9 mouse cellular contexts compared by ENCODE assay signal in the genomic region with DNA sequence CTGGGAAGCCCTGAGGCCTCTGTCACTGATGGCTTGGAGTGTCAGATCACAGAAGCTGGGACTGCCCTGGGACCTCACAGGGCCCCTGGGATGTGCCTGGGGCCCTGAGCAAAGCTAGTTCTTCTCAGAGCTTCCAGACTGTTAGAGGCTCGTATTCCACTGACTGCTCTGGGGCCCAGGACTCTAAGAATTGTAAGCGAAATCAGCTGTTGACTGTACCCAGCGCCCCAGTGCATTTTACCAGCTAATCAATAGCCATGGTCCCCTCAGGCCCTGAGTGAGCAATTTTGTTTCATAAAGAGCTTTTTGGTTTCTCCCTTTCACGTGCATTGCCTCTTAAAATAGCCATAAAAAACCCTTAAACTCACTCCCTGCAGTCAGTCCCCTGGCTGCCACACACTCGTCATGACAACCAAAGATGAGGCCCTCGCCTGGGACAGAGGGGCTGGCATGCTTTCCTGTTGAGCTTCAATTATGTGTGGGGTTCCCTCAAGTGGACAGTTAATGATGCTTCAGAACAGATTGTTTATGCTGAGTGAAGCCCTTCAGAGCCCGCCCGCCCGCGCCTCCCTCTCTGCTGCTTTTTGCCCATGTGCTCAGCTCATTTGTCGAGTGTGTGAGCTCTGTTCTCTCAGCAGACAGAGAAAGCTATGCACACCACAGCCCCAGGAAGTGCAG. TPM values are rescaled to one million over a fixed set of nuclear protein-coding genes. Genes with fewer than 3 reads are reported as not detected.
DNase-seq lines count a peak whose midpoint lies in the region; ATAC-seq and TF ChIP-seq lines count a peak whose summit lies in the region.
"Had no signal": no experiment of that assay in that cellular context is flagged by ENCODE, and none has a peak within 500 bp of the region (broad histone marks: within the 10 kb centered on the region; RNA-seq: fewer than 3 reads in every experiment).

No protein-coding gene starts in this region.

- peaks cover 3% of the 10 kb centered on the region; the same call in 1 of the 2 replicates for H3K36me3 ChIP-seq in lung, embryonic 15.5 days
- H3K36me3 ChIP-seq in forebrain, embryonic 14.5 days (ENCODE audit: control insufficient read depth, insufficient read depth, low read length), result peaks cover 4% of the 10 kb centered on the region; the same call in 1 of the 2 replicates
- peaks cover 49% of the 10 kb centered on the region for H3K36me3 ChIP-seq in limb, embryonic 13.5 days
- no peaks in the 10 kb centered on the region; the same call in none of the 2 replicates for H3K36me3 ChIP-seq in liver, postnatal 0 days (replicated peaks; ENCODE audit: insufficient read depth, low read length)

- WGBS in lung, embryonic 15.5 days, result 35% methylated on average over 11 of the region's 11 CpGs
- whole genome bisulfite sequencing in forebrain, embryonic 14.5 days, result 14% methylated on average over 11 of the region's 11 CpGs
- WGBS in limb, embryonic 13.5 days, result 32% methylated on average over 11 of the region's 11 CpGs
- WGBS in liver, postnatal 0 days (ENCODE audit: insufficient replicate concordance), result 77% methylated on average over 11 of the region's 11 CpGs

- H3K27ac ChIP-seq in lung, embryonic 15.5 days, result peak overlapping the region; percentile 60; the same call in 1 of the 2 replicates
- H3K27ac ChIP-seq in forebrain, embryonic 14.5 days (ENCODE audit: low read depth, low read length), result peak overlapping the region; percentile 46
- H3K27ac ChIP-seq in limb, embryonic 13.5 days, result peak overlapping the region; percentile 58; the same call in 1 of the 2 replicates
- H3K27ac ChIP-seq in liver, postnatal 0 days (ENCODE audit: low read depth), result no peak overlapping the region

- TF ChIP-seq CTCF in liver, postnatal 0 days (IDR thresholded peaks at IDR 0.05; ENCODE audit: low read depth), result no peak

- no peak for TF ChIP-seq EP300 in liver, postnatal 0 days (IDR thresholded peaks at IDR 0.05; ENCODE audit: low read depth)

- ATAC-seq in lung, embryonic 15.5 days (ENCODE audit: borderline replicate concordance, extremely low read depth, low FRiP score, low TSS enrichment), result peak; percentile 86
- peak; percentile 76 for ATAC-seq in forebrain, embryonic 14.5 days
- ATAC-seq in limb, embryonic 13.5 days (ENCODE audit: low FRiP score, low read depth), result peak; percentile 54
- no peak for ATAC-seq in liver, postnatal 0 days

- no peak for DNase-seq in lung, adult 18-20 months
- peak; percentile 78 for DNase-seq in forebrain, embryonic 14.5 days (ENCODE audit: low spot score)
- DNase-seq in right cerebral cortex, postnatal 10 days (ENCODE audit: low spot score in 2 of 2), result peak; percentile 43 to 50
- no peak for DNase-seq in liver, postnatal 0 days
- DNase-seq in cerebellum, adult 8-10 months, result no peak

- H3K9me3 ChIP-seq in lung, embryonic 15.5 days, result no peaks in the 10 kb centered on the region
- no peaks in the 10 kb centered on the region for H3K9me3 ChIP-seq in forebrain, embryonic 14.5 days (replicated peaks; ENCODE audit: control insufficient read depth, low read length)
- H3K9me3 ChIP-seq in limb, embryonic 13.5 days, result no peaks in the 10 kb centered on the region
- H3K9me3 ChIP-seq in liver, postnatal 0 days (ENCODE audit: low read length), result no peaks in the 10 kb centered on the region

- H3K27me3 ChIP-seq in lung, embryonic 15.5 days, result no peaks in the 10 kb centered on the region
- no peaks in the 10 kb centered on the region for H3K27me3 ChIP-seq in forebrain, embryonic 14.5 days (replicated peaks; ENCODE audit: control insufficient read depth, insufficient read depth, low read length)
- no peaks in the 10 kb centered on the region for H3K27me3 ChIP-seq in limb, embryonic 13.5 days
- H3K27me3 ChIP-seq in liver, postnatal 0 days (ENCODE audit: insufficient read depth, low read length), result no peaks in the 10 kb centered on the region

- H3K4me1 ChIP-seq in lung, embryonic 15.5 days, result peaks cover 8% of the 10 kb centered on the region; the same call in 1 of the 2 replicates
- peaks cover 9% of the 10 kb centered on the region for H3K4me1 ChIP-seq in forebrain, embryonic 14.5 days (ENCODE audit: control insufficient read depth, insufficient read depth, low read length)
- peaks cover 13% of the 10 kb centered on the region for H3K4me1 ChIP-seq in limb, embryonic 13.5 days
- H3K4me1 ChIP-seq in liver, postnatal 0 days (ENCODE audit: insufficient read depth), result no peaks in the 10 kb centered on the region

- no peak overlapping the region for H3K4me2 ChIP-seq in lung, embryonic 15.5 days
- H3K4me2 ChIP-seq in forebrain, embryonic 14.5 days (ENCODE audit: low read length), result no peak overlapping the region
- H3K4me2 ChIP-seq in limb, embryonic 13.5 days (replicated peaks), result peak overlapping the region; percentile 7; the same call in 1 of the 2 replicates
- H3K4me2 ChIP-seq in liver, postnatal 0 days (ENCODE audit: low read depth, low read length), result no peak overlapping the region

- H3K4me3 ChIP-seq in lung, embryonic 15.5 days, result no peak overlapping the region
- H3K4me3 ChIP-seq in forebrain, embryonic 14.5 days (ENCODE audit: low read depth, low read length), result no peak overlapping the region
- no peak overlapping the region for H3K4me3 ChIP-seq in limb, embryonic 13.5 days
- H3K4me3 ChIP-seq in liver, postnatal 0 days (ENCODE audit: low read depth, low read length), result no peak overlapping the region

- H3K9ac ChIP-seq in lung, embryonic 15.5 days, result no peak overlapping the region
- 0 out of 2 replicates have a peak overlapping the region, but pooled peaks have one; percentile 22 for H3K9ac ChIP-seq in forebrain, embryonic 14.5 days (ENCODE audit: low read length)
- peak overlapping the region; percentile 25 for H3K9ac ChIP-seq in limb, embryonic 13.5 days
- no peak overlapping the region for H3K9ac ChIP-seq in liver, postnatal 0 days (replicated peaks)

RNA-seq across cellular contexts. Expression of a gene that starts 25.2 kb away (rescaled TPM):
- polyA plus RNA-seq in lung, embryonic 15.5 days (2015; fragmentation: Nextera tagmentation; extraction: Ambion mirVana), result 74.1 and 80.2 TPM in 2 replicates
- polyA plus RNA-seq in forebrain, embryonic 14.5 days (2014; fragmentation: Nextera tagmentation; extraction: Ambion mirVana), result 89.7 and 96.7 TPM in 2 replicates
- 94.1 and 97.7 TPM in 2 replicates for polyA plus RNA-seq in limb, embryonic 13.5 days (2015; fragmentation: Nextera tagmentation; extraction: Ambion mirVana)
- 20.9 and 22.3 TPM in 2 replicates for polyA plus RNA-seq in liver, postnatal 0 days (2015; fragmentation: Nextera tagmentation; extraction: Ambion mirVana)

RNA-seq across cellular contexts. Expression of a gene that starts 25.3 kb away (rescaled TPM):
- 1.9 and 2.8 TPM in 2 replicates for polyA plus RNA-seq in lung, embryonic 15.5 days (2015; fragmentation: Nextera tagmentation; extraction: Ambion mirVana)
- polyA plus RNA-seq in forebrain, embryonic 14.5 days (2014; fragmentation: Nextera tagmentation; extraction: Ambion mirVana), result 1.9 and 2.4 TPM in 2 replicates
- polyA plus RNA-seq in limb, embryonic 13.5 days (2015; fragmentation: Nextera tagmentation; extraction: Ambion mirVana), result 2.8 and 3.1 TPM in 2 replicates
- polyA plus RNA-seq in liver, postnatal 0 days (2015; fragmentation: Nextera tagmentation; extraction: Ambion mirVana), result 0.49 and 0.69 TPM in 2 replicates

RNA-seq across cellular contexts. Expression of a gene that starts 37.2 kb away (rescaled TPM):
- 0.75 and 1.4 TPM in 2 replicates for polyA plus RNA-seq in lung, embryonic 15.5 days (2015; fragmentation: Nextera tagmentation; extraction: Ambion mirVana)
- polyA plus RNA-seq in forebrain, embryonic 14.5 days (2014; fragmentation: Nextera tagmentation; extraction: Ambion mirVana), result 0.25 TPM in 1 of 2 replicates, not detected in the other
- 1.2 and 1.7 TPM in 2 replicates for polyA plus RNA-seq in limb, embryonic 13.5 days (2015; fragmentation: Nextera tagmentation; extraction: Ambion mirVana)
- polyA plus RNA-seq in liver, postnatal 0 days (2015; fragmentation: Nextera tagmentation; extraction: Ambion mirVana), result not detected in 2 replicates
- polyA plus RNA-seq: liver, adult 2 months had no signal

RNA-seq across cellular contexts. Expression of a gene that starts 39.8 kb away (rescaled TPM):
- 14.8 and 15.6 TPM in 2 replicates for polyA plus RNA-seq in lung, embryonic 15.5 days (2015; fragmentation: Nextera tagmentation; extraction: Ambion mirVana)
- 18.4 and 21.3 TPM in 2 replicates for polyA plus RNA-seq in forebrain, embryonic 14.5 days (2014; fragmentation: Nextera tagmentation; extraction: Ambion mirVana)
- 14.5 and 16.2 TPM in 2 replicates for polyA plus RNA-seq in limb, embryonic 13.5 days (2015; fragmentation: Nextera tagmentation; extraction: Ambion mirVana)
- polyA plus RNA-seq in liver, postnatal 0 days (2015; fragmentation: Nextera tagmentation; extraction: Ambion mirVana), result 1.9 and 2.1 TPM in 2 replicates

RNA-seq across cellular contexts. Expression of a gene that starts 39.9 kb away (rescaled TPM):
- polyA plus RNA-seq in lung, embryonic 15.5 days (2015; fragmentation: Nextera tagmentation; extraction: Ambion mirVana), result not detected in 2 replicates
- not detected in 2 replicates for polyA plus RNA-seq in forebrain, embryonic 14.5 days (2014; fragmentation: Nextera tagmentation; extraction: Ambion mirVana)
- polyA plus RNA-seq in limb, embryonic 13.5 days (2015; fragmentation: Nextera tagmentation; extraction: Ambion mirVana), result not detected in 2 replicates
- not detected in 2 replicates for polyA plus RNA-seq in liver, postnatal 0 days (2015; fragmentation: Nextera tagmentation; extraction: Ambion mirVana)
- polyA plus RNA-seq: gonadal fat pad, adult 2 months; liver, adult 2 months had no signal

Comparison
In these comparisons a context has a peak if more than half of its experiments do, and no peak if none do; other contexts are left out.
1. H3K9ac ChIP-seq: peak in forebrain, embryonic 14.5 days (single experiment) and limb, embryonic 13.5 days (single experiment); none in lung, embryonic 15.5 days (single experiment) and liver, postnatal 0 days (single experiment).
2. DNase-seq: peak in forebrain, embryonic 14.5 days (single experiment) and right cerebral cortex, postnatal 10 days (2 of 2); none in lung, adult 18-20 months (0 of 2), liver, postnatal 0 days (single experiment) and cerebellum, adult 8-10 months (single experiment).